Mouse (Mus musculus) 3T3-L1 (cell line): Measurements from ENCODE around the gene B3galnt2.
"Not testable (repeated sequence)": the region's sequence is repeated elsewhere in the genome, so short reads cannot be mapped to it uniquely, and the experiment has no call there.

Source experiments
- DNase-seq: peaks from one replicate; pipeline ENCODE4 v3.0.0-alpha.2; 2015; ENCODE audit warnings: low read depth, low spot score

The B3galnt2 gene

DNA sequence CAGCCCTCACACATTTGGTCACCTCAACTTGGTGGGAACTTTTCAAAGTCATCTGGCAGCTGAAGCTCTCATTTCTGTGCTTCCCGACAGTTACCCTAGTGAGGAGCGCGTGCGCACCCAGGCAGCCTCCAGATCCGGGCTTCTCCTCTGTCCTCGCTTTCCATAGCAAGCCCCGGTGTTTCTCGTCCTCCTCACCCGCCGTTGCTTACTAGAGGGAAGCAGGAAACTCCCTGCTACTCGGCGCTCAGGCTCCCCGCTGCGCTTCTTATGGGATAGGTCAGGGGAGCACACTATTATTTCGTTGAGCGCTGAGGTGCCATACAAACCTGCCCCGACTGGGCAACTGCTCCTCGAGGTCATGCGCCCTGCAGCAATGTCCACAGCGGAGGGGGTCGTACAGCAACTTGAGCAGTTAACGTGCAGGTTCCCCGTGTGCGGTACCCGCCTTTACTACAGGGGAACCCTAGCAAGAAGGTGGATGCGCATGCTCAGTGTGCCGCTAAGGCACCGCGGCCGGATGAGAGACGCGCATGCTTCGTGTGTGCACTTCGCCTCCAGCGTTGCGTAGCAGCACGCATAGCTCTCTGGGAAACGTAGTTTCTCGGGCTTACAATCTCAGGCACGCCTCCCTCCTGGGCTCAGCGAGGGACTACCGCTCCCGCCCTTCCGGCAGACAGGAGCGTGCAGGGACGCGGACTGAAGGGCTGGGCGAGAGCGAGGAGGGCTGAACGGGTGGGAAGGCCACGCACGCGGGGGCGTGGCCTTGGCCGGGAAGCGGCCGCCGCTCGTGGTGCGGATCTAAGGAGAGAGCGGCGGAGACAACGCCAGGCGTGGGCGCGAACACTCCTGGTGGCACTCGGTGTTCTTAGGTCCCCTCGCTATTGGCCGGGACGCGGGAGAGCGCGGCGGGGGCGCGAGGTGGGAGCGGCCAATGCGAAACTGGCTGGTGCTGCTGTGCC, at the start of gene B3galnt2:
Gene B3galnt2, plus strand, starts transcription at position 596 of the 959 bp plus-strand sequence.
- DNase-seq: peak; percentile 99

DNA sequence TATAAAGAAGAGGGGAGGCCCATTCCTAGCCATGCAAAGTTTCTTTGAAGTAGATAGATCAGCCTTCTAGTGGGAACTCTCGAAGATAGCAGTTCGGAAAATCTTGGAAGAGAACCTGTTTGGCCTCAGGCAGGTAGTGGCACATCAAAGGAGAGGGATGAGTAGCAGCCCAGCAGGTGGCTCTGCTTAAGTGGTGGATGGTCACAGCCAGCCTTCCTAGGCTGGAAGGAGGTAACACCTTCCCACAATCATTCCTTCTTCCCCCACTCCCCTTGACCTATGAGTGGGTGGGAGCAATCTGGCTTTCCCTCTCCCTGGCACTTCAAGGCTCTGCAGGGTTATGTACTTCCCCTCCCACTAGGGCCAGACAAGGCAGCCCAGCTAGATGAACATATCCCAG, 42.9 kb upstream of the B3galnt2 start:
- DNase-seq: no peak

DNA sequence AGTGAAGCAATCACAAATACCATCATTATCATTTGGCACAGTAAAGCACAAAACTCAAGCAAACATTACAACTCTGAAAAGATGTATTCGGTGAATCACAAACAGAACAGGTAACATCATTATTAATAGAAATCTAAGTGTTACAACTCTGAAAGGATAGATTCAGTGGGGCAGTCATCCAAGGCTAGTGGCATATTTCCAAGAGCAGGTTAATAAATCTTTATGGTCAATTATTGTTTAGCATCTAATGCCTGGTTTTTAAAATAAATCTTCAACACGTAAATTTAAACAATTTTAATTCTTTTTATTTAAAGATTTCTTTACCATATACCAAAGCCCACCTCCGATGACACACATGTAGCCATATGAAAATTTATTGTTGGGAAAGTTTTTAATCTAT, 34.9 kb upstream of the B3galnt2 start:
- DNase-seq: no peak

GRCm38 (mm10) chr13:13922526-13922925, 31.7 kb upstream of the B3galnt2 start:
- DNase-seq: no peak

- no peak for DNase-seq
Observed at GRCm38 (mm10) chr13:13929982-13930381, 24.3 kb upstream of the B3galnt2 start.

- DNase-seq: peak; percentile 50
Observed at GRCm38 (mm10) chr13:13954931-13955330, 662 bp downstream of the B3galnt2 start.

DNA sequence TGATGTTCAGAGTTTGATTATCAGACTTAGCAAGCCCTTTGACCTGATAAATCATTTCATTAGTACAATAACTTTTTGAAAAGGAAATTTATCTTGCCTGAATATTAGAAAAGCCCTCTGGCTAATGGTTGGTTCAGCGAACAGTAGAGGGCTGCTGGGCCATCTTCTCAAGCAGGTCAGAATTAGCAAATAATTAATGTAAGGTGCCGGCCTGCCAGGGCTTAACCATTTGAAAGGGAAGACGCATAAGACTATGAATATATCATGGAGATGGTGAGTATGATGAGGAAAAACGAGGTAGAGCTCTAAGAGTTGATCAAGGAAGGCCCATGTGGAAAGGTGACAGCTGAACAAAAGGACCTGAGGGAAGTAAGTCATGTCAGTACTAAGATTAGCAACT, 2.4 kb downstream of the B3galnt2 start:
- DNase-seq: no peak

DNA sequence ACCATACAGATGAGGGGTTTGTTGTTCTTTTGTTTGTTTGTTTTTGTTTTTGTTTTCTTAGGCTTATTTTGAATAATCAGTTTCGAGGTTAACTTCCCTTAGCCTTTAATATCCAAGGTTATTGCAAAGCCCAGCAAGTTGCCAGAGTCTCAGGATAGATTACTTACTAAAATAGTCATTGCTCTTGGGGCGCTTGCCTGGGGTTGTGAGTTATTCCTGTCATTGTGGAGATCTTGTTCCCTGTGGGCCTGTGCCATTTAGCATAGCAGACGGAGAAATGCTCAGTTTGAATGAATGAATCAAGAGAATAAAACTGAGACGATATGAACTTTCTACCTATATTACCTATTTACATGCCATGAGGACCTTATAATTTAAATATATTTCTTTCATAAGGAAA, 5.9 kb downstream of the B3galnt2 start:
- no peak for DNase-seq

DNA sequence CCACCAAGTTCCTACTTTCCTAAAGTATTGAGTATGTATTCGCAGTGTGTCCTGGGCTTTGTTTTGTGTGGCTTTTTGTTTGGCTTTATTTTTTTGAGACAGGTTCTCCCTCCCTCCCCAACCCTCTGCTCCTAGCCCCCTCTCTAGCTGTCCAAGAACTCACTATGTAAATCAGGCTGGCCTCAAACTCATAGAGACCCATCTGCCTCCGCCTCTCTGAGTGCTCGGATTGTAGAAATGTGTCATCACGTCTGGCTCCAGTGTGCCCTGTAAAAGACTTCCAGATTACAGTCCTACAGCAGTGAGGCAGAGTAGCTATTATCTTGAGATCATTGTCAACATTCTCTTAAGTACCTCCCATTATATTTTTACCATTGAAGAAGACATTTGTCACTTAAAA, 6.8 kb downstream of the B3galnt2 start:
- DNase-seq: no peak

- DNase-seq: no peak
Observed at GRCm38 (mm10) chr13:13965388-13965964, 11.2 kb downstream of the B3galnt2 start.

GRCm38 (mm10) chr13:13966172-13966571, 11.9 kb downstream of the B3galnt2 start:
- no peak for DNase-seq

DNA sequence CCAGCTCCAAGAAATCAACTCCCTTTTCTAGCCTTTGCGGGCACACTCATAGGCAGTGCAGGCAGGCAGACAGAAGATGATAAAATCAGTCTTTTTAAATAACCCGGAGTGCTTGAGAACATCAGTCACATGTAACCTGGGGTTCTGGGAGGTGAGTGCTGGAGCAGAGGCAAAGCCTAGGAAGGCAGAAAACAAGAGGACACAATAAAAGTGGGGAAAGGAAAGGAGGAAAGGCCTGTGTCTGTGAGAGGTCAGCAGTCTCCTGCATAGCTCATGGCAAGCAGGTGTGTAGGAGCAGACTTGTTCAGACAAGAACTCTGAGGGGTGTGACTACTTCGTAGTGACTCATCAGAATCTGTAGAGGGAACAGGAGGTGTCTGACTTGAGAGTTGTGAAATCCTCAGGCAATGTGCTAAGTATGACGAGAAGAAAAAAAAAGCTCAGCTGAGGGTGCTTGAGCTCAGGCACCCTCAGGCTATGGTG, 14.4 kb downstream of the B3galnt2 start:
- DNase-seq: peak; percentile 90

GRCm38 (mm10) chr13:13969796-13970195, 15.5 kb downstream of the B3galnt2 start:
- peak; percentile 8 for DNase-seq

- not testable (repeated sequence) for DNase-seq
Observed at GRCm38 (mm10) chr13:13981842-13982241, 27.6 kb downstream of the B3galnt2 start.

DNA sequence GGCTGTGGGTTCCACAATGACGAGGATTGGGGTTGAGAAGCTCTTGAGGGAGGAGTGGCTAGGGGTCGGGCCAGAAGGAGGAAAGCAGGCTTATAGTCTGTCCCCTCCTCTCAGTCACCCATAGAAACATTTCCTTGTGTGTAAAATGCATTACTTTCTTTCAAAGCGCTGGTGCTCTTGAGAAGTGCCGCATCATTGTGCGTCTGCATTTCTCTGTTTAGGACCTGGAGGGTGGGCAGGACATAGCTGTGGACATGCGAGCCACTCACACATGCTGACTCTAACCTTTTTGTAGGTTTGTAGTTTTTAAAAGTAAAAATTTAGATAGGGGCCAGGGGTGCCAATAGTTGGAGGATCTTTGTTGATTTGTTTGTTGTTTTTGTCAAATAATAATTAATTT, 29.3 kb downstream of the B3galnt2 start:
- no peak for DNase-seq

DNA sequence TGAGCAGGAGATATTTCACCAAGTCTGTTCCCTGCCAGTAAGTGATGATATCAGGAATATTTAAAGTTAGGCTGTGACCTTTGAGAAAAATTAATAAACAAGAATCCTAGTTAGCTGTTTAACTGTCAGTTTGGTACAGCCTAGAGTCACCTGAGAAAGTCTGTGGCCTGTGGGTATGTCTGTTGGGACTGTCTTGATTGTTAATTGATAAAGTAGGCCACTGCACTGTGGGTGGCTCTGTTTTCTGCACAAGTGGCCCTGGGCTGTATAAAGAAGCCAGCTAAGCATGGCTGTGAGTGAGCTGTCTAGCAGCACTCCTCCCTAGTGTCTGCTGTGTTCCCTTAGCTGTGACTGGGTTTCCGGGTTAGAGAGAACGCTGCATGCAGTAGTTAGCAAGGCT, 34.9 kb downstream of the B3galnt2 start:
- DNase-seq: no peak

GRCm38 (mm10) chr13:13990391-13990790, 36.1 kb downstream of the B3galnt2 start:
- DNase-seq: peak; percentile 20

DNA sequence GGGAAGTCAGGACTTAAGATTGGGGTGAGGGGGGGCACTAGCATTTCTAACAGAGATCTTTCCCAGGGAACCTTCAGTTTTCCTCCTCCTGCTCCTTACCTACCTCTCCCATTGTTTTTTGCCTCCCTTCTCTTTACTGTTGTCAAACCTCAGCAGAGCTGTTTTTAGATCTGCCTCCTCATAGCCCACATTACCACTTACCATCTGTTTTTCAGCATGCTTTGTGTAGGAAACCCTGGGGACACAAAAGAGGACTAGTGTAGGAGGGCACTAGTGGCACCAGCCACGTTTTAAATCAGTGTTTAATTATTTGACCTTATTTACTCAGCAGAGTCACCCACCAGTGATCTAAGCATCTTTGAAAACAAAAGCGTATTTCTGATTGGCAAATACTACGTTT, 38.8 kb downstream of the B3galnt2 start:
- no peak for DNase-seq

DNA sequence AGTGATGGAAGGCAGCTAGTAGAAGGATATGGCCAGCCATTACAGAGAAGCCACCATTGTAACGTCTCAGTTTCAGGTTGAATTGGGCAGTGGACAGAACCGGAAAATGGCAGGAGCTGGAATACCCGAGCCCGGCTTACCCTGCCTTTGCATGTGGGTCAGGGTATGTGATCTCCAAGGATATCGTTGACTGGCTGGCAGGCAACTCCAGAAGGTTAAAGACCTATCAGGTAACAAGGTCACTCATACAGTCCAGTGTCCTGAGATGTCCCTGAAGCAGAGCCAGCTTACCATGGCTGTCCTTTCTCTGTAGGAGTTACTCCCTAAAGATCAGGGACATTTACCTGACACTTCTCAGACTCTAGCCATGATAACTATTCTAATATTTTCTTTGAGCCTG, 40.8 kb downstream of the B3galnt2 start:
- no peak for DNase-seq

GRCm38 (mm10) chr13:13997476-13997875, 43.2 kb downstream of the B3galnt2 start:
- no peak for DNase-seq

GRCm38 (mm10) chr13:14002706-14003105, 48.4 kb downstream of the B3galnt2 start:
- DNase-seq: no peak

DNA sequence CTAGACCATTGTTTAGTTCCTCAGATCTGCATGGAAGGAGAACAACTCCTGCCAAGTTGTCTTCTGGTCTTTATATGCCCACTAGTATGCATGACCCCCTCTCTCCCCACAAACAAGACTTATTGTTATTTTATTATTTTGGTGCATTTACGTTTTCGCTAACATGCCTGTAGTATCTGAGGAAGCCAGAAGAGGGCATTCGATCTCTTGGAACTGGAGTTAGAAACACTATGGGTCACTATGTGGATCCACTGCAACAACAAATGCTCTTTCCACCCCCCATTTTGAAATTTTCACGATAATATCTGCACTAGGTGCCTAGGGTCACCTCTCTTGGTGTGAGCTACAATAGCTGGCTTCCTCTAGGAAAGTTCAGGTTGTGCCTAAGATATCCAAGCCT, 49.8 kb downstream of the B3galnt2 start:
- peak; percentile 44 for DNase-seq

DNA sequence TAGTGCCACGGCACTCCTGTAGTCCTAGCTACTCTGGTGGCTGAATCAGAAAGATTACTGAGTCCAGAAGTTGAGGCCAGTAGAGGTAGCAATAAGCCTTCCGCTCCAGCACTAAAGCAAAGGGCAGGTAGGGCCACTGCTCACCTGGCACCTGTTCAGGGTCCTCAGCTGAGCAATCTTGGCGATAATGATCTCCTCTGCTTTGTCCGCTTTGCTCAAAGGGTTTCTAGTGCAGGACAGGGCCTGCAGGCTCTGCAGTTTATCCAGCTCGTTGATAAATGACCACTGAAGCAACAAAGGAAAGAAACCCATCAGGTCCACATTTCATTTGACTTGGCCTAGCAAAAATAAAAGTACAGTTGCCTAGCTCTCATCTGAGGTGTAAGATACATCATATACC, 50.7 kb downstream of the B3galnt2 start:
- no peak for DNase-seq
